Mouse (Mus musculus) retina, postnatal 1 day (tissue): ENCODE data around the gene Aplp2.
A peak's percentile ranks its signal among the peaks of the same experiment; 100 is the strongest.

ENCODE experiments used
- DNase-seq: peaks from one replicate; pipeline ENCODE4 v3.0.0-alpha.2; 2012

The Aplp2 gene

DNA sequence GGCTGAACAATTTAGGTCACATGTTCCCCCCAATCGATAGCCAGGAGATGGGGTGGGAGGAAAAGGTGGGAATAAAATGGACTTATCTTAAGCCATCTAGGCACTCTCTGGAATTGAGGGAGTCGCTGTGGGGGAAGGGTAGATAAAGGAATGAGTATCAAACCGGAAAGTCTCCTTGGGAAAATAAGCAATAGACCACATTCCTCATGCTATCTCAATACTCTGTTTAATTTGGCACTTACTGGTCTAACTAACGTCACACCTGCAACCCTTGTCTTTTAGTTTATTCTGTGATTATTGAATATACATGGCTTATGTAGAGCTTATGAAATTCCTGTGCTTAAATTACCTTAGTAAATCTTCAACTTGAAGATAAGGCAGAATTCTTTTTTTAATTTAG, 11.9 kb upstream of the Aplp2 start:
- no peak for DNase-seq

GRCm38 (mm10) chr9:31221170-31221569, 9.6 kb upstream of the Aplp2 start:
- DNase-seq = no peak

- DNase-seq = no peak
Observed at GRCm38 (mm10) chr9:31217631-31218380, 6.2 kb upstream of the Aplp2 start.

GRCm38 (mm10) chr9:31212500-31213008, 939 bp upstream of the Aplp2 start:
- peak; percentile 39 for DNase-seq

DNA sequence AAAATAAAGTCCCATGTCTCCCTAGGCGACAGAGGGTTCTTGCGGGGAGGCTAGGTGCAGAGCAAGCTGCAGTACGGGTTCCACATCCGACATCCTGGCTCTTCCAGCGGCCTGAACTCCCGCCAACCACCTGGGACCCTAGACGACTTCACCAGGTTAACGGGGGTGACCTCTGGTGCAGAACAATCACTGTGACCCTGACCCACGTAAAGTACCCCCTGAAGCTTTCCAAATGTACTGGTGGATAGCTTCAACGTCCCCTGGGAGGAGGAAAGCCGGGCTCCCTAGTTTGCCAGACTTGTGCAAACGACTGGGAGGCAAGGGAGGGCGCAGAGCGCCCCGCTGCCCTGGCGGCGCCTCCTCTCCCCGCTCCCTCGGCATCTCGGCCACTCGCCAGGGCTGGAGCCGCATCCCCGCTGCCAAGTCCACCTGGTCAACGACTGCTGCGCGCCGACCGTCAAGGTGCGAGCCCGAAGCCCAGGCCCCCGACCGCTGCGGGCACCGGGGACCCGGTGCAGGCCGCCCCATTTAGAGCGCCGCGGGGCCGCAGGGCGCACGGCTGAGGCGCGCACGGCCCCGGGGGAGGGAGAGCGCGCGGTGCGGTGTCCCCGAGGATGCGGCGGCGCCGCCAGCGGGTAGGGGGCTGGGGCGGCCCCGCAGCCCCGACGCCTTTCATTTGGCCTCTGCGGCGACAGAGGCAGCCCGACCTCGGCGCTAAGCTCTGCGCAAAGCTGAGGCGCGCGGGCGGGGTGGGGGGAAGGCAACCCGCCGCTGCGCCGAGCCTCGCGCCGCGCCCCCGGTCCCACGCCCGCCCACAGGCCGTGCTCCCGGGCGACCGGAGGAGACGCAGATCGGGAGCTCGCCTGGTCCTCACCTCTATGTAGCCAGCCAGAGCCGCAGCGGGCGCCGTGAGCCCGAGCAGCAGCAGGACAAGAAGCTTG, 596 bp downstream of the Aplp2 start:
- peak; percentile 48 for DNase-seq

- no peak for DNase-seq
Observed at GRCm38 (mm10) chr9:31210163-31210562, 1.5 kb downstream of the Aplp2 start.

GRCm38 (mm10) chr9:31209502-31209901, 2.1 kb downstream of the Aplp2 start:
- DNase-seq = no peak

DNA sequence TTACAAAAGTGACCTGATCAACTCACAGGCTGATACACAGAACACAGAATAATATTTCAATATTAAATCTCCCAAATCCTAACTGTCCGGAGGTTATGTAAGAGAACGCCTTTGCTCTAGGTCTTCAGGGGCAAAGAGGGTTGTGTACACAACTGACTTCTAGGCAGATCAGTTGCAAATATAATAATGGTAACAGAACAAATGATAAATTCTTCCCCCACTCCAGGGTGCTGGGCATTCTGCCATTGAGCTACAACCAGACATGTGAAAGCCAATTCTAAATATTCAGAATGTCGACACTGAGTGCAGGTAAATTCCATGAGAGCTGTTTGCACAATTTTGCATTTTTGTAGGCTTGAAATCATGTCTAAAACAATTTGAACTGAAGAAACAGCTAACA, 3.9 kb downstream of the Aplp2 start:
- DNase-seq = no peak

DNA sequence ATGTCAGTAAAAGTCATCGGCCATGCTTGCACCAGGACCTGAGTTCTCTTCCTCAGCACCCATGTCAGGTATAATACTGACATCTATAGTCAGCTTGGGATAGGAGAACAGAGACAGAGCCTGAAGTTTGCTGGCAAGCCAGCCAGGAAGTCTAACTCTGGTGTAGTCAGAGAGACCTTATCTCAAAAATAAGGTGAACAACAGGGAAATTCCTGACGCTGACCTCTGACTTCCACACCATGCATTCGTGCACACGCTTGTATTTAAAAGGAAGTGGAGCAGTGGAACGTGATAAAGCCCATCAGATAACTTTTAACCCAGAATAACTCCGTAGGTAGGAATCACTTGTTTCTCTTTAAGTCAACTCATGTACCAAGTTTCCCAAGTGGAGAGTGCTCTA, 6.9 kb downstream of the Aplp2 start:
- no peak for DNase-seq

GRCm38 (mm10) chr9:31203571-31204210, 7.9 kb downstream of the Aplp2 start:
- no peak for DNase-seq

GRCm38 (mm10) chr9:31203068-31203467, 8.5 kb downstream of the Aplp2 start:
- DNase-seq = no peak

- DNase-seq = no peak
Observed at GRCm38 (mm10) chr9:31198614-31199013, 13.0 kb downstream of the Aplp2 start.

DNA sequence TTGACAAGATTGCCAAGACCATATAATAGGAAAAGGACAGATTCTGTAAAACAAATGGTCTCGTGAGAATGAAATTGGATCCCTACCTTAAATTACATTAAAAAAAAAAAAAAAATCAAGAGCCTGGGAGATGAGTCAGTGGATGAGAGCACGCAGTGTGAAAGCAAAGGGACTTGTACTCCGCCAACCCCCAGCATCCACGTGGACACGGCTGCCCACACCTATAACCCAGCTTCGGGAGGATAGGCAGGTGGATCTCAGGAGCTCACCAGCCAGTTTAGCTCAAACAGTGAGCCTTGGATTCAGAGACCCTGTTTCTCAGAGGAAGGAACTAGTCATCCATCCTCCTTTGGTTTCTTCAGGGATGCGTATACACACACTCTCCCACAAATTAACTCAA, 13.8 kb downstream of the Aplp2 start:
- no peak for DNase-seq

- no peak for DNase-seq
Observed at GRCm38 (mm10) chr9:31196742-31197141, 14.9 kb downstream of the Aplp2 start.

DNA sequence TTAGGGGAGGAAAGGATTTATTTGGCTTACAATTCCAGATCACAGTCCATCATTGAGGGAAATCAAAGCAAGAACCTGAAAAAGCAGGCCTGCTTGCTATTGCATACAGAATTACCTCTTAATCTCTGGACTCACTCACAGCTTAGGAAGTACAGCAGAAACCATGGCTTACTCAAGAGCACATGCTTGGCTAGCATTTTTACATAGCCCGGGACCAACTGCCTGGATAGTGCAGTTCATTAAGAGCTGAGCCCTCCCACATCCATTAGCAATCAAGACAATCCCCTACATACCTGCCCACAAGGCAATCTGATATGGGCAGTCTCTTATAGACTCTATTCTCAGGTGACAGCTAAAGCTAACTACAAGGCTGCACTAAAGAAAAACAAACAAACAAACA, 16.0 kb downstream of the Aplp2 start:
- no peak for DNase-seq

DNA sequence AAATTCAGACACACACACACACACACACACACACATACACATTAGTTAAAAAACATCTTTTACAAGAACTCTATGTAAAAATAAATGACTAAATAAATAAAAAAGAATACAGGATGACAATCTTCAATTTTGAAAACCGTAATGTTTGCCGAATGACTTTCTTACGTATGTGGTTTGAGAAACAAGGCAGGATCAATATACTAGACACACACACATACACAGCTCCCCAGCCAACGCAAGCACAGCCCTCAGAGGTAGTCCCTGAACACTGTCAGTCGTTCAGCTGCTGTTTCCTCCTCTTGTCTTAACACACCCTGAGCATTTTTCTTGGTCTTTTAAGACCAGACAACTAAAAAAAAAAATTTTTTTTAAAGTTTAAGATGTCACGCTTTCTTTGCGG, 19.2 kb downstream of the Aplp2 start:
- no peak for DNase-seq

- DNase-seq = no peak
Observed at GRCm38 (mm10) chr9:31191543-31191942, 20.1 kb downstream of the Aplp2 start.

- DNase-seq = peak; percentile 23
Observed at GRCm38 (mm10) chr9:31189194-31189593, 22.4 kb downstream of the Aplp2 start.

- DNase-seq = no peak
Observed at GRCm38 (mm10) chr9:31184439-31184838, 27.2 kb downstream of the Aplp2 start.

DNA sequence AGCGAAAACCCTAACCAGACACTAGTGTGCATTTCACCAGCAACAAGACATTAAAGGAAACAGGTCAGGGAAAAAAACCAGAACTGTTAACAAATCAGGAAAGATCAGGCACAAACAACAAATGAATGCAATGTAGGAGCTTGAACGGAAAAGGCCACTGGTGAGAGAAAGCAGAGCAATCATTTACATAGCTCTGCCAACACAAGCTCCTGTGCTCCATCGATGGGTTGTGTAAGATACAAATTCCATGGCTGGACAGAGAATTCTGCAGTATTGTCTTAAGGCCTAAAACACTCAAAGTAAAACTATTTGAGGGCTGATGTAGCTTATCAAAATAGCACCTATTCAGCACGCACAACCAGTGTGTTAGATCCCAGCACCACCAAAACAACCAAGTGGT, 28.6 kb downstream of the Aplp2 start:
- no peak for DNase-seq

GRCm38 (mm10) chr9:31181291-31182085, 30.1 kb downstream of the Aplp2 start:
- no peak for DNase-seq

- no peak for DNase-seq
Observed at GRCm38 (mm10) chr9:31177692-31178091, 33.9 kb downstream of the Aplp2 start.
